Mouse (Mus musculus) stomach, postnatal 0 days (tissue): ENCODE measurements around the gene Rad51b.

Source experiments
- CTCF ChIP-seq: IDR thresholded peaks from 2 replicates; pipeline ENCODE4 v1.5.1; 2016; ENCODE audit warnings: antibody characterized with exemption, low read depth, mild to moderate bottlenecking, moderate library complexity
- EP300 ChIP-seq: optimal IDR thresholded peaks from 2 replicates; pipeline ENCODE3; 2016; ENCODE audit warnings: antibody characterized with exemption

- TF ChIP-seq CTCF (no peak), EP300 (no peak)
Measured at GRCm38 (mm10) chr12:79719091-79719846, 422.2 kb downstream of the Rad51b start.
